Mouse (Mus musculus): Measurements from ENCODE around the gene Arhgef11. TPM values are rescaled to one million over a fixed set of nuclear protein-coding genes. Genes with fewer than 3 reads are reported as not detected.

The Arhgef11 gene
- total RNA-seq, 2 experiments from 2014 or later, result 19.0 to 20.3 TPM

Small RNA genes lying within 50 kb of the gene (microRNA-seq; reads per million reads assigned to microRNA genes)
- 0 reads per million in 2 experiments for gene Gm24109

Other genes with a start within 250 kb of the Arhgef11 start
- gene Fcrl1, start 241.2 kb upstream of the Arhgef11 start, total RNA-seq (2021), result not detected
- gene Fcrl5, start 181.8 kb upstream of the Arhgef11 start, total RNA-seq (2021), result not detected
- 10 to 100 TPM; 11.4 to 11.6 TPM for gene Etv3, start 92.2 kb upstream of the Arhgef11 start, total RNA-seq (2021)
- gene Lrrc71, start 131.1 kb downstream of the Arhgef11 start, total RNA-seq (2021), result under 1 TPM in 1 of 2 experiments, not detected in 1; 0.11 TPM
- under 1 TPM; 0.09 TPM for gene Ntrk1, start 177.6 kb downstream of the Arhgef11 start, total RNA-seq (2021)
- under 1 TPM; 0.19 to 0.56 TPM for gene Insrr, start 179.4 kb downstream of the Arhgef11 start, total RNA-seq (2021)
- gene Pear1, start 206.7 kb downstream of the Arhgef11 start, total RNA-seq (2021), result 10 to 100 TPM; 19.6 to 19.7 TPM
- under 1 TPM in 1 of 2 experiments, not detected in 1; 0.18 TPM for gene Sh2d2a, start 229.2 kb downstream of the Arhgef11 start, total RNA-seq (2021)